Mouse (Mus musculus) cerebellum, postnatal 4 days (tissue): Measurements from ENCODE around the gene Cplane1.

Experiments used
- DNase-seq, 2 experiments: peaks; one replicate each; pipeline ENCODE4 v3.0.0; 2022; ENCODE audit warnings: low spot score in 2 of 2, mixed read lengths in 1 of 2

Cplane1 gene

GRCm38 (mm10) chr15:8294150-8294549, 125.2 kb downstream of the Cplane1 start:
- no peak for DNase-seq

- DNase-seq: no peak
Measured at GRCm38 (mm10) chr15:8302944-8303343, 134.0 kb downstream of the Cplane1 start.

- DNase-seq: no peak
Measured at GRCm38 (mm10) chr15:8305474-8305873, 136.6 kb downstream of the Cplane1 start.

GRCm38 (mm10) chr15:8317381-8317780, 148.5 kb downstream of the Cplane1 start:
- no peak for DNase-seq

- no peak for DNase-seq
Measured at GRCm38 (mm10) chr15:8319191-8319590, 150.3 kb downstream of the Cplane1 start.
